Comparison of ENCODE assay signal across 18 mouse cellular contexts in genomic region chr13:32719284-32719683, GRCm38 (mm10).
"Had no signal": no experiment of that assay in that cellular context is flagged by ENCODE, and none has a peak within 500 bp of the region (broad histone marks: within the 10 kb centered on the region; RNA-seq: fewer than 3 reads in every experiment).

No protein-coding gene starts in this region.

- H3K4me1 ChIP-seq: midbrain, embryonic 10.5 days; midbrain, embryonic 12.5 days had no signal

- H3K4me3 ChIP-seq: midbrain, embryonic 10.5 days; midbrain, embryonic 12.5 days; myocyte; neural tube, embryonic 13.5 days had no signal

- H3K36me3 ChIP-seq: midbrain, embryonic 10.5 days; midbrain, embryonic 12.5 days; neural tube, embryonic 13.5 days had no signal

- H3K27me3 ChIP-seq: midbrain, embryonic 12.5 days; neural tube, embryonic 13.5 days had no signal

- H3K9ac ChIP-seq: lung, embryonic 14.5 days; midbrain, embryonic 12.5 days; neural tube, embryonic 13.5 days had no signal

- H3K9me3 ChIP-seq: midbrain, embryonic 10.5 days; midbrain, embryonic 12.5 days; neural tube, embryonic 13.5 days had no signal

- H3K4me2 ChIP-seq: lung, embryonic 14.5 days; midbrain, embryonic 12.5 days; neural tube, embryonic 13.5 days had no signal

- H3K27ac ChIP-seq: midbrain, embryonic 10.5 days; midbrain, embryonic 12.5 days; neural tube, embryonic 13.5 days had no signal

- ATAC-seq: midbrain, embryonic 16.5 days had no signal

- DNase-seq: lung, adult 18-20 months; lung, embryonic 14.5 days; lung, postnatal 10 days; lung, postnatal 4 days; midbrain, embryonic 14.5 days; retina, postnatal 1 day; right cerebral cortex, adult 18-20 months; right cerebral cortex, postnatal 25 days; right cerebral cortex, postnatal 4 days; spleen, adult 18-20 months; thymus, adult 18-20 months; thymus, postnatal 14 days; thymus, postnatal 36 days had no signal
